Mouse (Mus musculus) telencephalon, adult 2 months (tissue): ENCODE measurements around the gene Ubiad1.

Experiments
- DNase-seq: peaks from one replicate; pipeline ENCODE4 v3.0.0-alpha.2; 2011; ENCODE audit warnings: low read depth, low spot score

Gene Ubiad1

DNA sequence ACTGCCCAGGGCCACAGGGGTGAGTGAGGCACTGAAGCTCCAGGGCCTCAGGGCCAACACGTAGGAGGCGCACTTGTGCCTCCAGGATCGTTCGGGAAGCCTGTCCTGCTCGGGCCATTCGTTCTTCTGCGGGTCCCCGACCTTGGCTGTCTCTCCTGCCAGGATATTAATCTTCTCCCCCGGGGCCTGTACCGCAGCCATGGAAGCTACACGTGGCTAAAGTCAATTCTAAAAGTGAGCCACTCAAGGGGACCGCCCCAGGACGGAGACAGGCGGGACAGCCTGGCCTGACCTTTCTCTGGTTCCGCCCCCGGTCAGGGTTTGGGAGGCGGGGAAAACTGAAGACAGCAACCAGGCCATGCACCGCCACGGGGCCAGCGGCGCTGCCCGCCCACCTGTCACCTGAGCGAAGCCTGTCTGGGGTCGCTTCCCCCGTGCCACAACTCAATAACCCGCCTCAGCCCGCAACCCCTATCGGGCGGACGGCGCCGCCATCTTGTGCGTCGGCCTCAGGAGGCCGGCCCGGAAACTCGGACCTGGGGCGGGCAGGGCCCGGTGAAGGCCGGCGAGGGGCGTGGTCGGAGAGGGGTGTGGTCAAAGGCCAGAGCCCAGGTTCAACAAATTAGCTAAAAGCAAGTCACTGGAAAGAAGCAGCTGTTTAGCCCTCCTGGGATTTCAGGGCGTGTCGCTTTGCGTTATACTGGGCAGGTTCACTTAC, at the start of gene Ubiad1:
Gene Ubiad1, minus strand, starts transcription at position 522 of the 718 bp plus-strand sequence.
- no peak for DNase-seq

DNA sequence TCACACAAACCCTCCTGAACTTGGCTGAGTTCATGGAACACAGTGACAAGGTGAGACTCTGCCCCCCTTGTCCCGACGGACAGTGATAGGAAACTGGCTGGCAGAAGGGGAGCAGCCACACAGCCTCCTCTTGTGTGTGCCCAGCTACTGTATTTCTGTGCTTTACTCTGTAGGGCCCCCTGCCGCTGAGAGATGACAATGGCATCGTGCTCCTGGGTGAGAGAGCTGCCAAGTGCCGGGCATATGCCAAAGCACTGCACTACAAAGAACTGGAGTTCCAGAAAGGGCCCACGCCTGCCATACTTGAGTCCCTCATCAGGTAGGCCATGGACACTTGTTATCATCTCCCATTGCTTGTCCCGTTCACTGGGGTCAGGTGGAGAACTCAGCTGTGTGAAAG, 46.9 kb upstream of the Ubiad1 start:
- DNase-seq, result no peak

DNA sequence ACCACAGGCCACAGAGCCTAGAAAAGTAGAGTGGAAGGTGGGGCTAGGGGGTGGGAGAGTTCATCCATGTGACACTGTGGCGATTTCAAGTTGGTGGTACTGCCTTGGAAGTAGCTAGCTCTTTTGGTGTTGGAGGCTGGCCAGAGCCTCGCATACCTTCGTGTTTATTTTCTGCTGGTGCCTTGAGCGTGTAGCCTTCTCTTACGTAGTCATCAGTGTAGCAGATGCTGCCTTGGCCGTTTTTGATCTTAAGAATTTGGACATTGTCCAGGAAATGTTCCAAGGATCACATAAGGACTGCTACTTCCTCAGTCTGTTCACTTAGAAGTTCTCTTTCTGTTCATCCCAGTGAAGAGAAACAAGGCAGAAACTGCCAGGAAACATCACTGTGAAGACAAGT, 45.9 kb upstream of the Ubiad1 start:
- DNase-seq, result no peak

DNA sequence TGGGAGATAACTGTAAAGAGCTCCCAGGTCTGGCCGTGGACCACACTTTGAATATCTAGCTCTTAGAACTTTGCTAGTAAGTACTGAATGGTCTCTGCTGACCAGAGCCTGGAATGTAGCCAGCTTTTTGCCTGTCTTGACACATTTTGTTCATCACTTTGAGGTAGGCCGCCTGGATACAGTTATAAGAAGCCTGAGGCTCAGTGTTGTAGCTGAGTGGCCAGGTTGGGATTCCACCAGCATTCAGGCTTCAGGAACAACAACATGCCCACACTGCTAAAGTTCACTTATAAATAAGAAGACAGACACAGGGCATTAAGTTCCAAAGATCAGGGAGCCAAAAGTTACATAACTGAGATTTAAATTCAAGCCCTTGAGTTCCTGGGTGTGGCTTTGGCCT, 43.3 kb upstream of the Ubiad1 start:
- no peak for DNase-seq

DNA sequence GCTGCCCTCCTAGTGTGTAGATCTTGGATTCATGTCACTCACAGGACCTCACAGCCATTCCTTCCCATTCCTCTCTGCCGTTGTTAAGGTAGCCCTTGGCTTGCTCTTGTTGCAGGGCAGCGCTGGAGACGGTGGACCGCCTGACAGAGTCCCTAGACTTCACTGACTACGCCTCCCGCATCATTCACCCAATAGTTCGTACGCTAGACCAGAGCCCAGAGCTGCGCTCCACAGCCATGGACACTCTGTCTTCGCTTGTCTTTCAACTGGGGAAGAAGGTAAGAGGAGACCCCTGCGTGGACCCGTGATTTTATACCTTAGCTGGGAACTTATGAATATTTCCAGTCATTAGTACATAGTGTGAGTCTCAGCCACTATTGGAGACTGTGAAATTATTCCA, 39.9 kb upstream of the Ubiad1 start:
- DNase-seq, result no peak

DNA sequence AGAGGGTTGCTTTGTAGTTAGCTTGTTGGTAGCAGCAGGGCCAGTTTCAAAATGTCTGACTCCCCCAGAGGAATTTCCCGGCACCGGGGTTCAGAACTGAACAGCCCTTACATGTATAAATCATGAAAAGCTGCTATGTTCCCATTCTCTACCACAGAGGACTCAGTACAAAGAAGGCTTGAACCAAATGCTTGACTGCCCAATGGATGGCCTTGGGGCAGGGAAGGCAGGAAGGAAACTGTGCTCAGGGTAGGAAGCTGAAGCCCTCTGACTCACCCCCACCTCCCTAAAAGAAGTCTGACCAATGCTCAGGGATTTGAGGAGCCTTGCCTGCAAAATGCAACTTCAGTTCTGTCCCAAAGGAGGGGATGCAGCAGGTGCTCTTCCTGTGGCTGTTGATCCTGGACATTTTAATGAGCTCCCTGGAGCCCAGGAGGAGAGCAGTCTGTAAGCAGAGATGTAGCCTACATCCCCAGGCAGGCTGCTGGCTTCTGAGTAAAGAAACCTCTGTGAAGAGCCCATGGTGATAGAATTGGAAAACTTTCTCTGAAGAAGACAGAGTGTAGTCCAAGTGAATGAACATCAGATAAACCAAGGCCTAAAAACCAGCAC, 37.1 kb upstream of the Ubiad1 start:
- no peak for DNase-seq

DNA sequence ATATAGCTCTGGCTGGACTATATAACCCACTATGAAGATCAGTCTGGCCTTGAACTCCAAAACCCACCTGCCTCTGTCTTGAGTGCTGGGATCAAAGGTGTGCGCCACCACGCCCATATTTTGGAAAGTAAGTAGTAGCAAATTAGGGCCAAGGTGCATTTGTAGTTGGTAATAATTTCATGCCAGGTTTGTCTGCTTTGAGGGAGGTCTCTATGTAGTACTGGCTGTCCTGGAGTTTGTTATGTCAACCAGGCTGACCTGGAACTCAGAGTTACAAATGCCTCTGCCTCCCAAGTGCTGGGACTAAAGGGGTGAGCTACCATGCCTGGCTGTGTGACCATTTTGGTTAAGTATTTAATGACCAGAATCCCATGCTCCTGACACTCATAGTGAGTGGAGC, 35.7 kb upstream of the Ubiad1 start:
- DNase-seq, result no peak

DNA sequence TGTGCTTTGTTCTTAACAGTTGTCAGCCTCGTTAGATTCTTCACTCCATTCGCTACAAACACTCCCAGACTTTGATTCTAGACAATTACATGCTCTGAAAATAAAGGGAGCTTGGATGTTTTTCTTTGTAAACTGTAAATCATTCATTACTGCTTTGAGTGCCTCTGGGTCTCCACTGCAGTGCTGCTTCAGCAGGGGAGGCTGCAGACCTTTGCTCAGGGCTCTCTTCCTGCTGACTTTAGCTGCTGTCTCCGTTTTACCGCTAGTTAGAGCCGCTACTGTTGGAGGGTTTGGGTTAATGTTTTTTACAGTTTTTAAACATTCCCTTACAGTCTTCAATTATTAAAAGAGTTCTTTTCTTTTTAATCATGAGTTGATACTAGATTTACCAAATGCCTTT, 28.9 kb upstream of the Ubiad1 start:
- DNase-seq, result no peak

DNA sequence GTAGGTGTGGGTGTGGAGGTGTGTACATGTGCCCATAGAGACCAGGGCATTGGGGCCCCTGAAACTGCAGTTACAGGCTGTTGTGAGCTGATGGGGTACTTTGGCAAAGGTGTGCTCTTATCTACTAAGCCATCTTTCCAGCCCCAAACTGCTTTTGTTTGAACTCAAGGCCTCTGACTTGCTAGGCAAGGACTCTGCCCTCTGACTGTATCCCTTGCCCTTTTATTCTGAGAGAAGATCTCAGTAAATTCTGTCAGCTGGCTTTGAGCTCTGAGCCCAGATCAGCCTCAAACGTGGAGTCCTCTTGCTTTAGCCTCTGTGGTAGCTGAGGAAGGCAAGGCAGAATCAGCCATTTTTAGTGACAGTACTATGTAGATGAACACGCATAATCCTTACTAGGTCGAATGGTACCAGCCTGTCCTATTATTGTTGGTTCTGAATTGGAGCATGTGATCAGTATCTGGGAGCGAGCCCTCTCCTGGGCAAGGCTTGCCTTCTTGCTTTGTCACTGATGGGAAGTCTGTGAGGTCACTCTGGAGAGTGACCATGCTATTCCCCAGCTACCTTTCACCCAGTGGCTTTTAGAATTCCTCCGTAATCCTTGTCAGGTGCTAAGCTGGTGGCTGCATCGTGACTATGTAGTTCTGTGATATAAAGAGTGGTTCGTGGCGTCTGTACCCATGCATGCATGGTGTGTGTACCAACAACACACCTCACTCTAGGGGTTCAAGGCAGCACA, 28.0 kb upstream of the Ubiad1 start:
- DNase-seq, result no peak

DNA sequence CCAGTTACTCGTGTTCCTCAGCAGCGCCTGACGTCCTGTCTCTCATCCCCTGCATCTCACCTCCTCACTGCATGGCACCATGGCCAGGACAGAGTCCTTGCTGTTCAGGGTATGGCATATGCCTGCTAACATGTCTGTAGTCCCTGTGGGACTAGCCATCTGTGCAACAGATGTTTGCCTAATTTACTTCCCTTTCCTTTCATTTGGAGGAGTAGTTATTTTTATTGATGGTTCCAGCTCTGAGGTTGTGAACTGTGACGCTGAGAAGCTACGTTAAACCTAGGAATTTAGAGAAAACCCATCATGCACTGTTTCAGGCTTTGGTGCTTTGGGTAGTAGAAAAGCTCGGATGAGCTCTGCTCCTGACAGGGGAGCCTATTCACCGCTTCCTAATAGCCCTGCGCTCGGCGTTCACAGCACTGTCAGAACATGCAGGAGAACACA, 26.8 kb upstream of the Ubiad1 start:
- no peak for DNase-seq

DNA sequence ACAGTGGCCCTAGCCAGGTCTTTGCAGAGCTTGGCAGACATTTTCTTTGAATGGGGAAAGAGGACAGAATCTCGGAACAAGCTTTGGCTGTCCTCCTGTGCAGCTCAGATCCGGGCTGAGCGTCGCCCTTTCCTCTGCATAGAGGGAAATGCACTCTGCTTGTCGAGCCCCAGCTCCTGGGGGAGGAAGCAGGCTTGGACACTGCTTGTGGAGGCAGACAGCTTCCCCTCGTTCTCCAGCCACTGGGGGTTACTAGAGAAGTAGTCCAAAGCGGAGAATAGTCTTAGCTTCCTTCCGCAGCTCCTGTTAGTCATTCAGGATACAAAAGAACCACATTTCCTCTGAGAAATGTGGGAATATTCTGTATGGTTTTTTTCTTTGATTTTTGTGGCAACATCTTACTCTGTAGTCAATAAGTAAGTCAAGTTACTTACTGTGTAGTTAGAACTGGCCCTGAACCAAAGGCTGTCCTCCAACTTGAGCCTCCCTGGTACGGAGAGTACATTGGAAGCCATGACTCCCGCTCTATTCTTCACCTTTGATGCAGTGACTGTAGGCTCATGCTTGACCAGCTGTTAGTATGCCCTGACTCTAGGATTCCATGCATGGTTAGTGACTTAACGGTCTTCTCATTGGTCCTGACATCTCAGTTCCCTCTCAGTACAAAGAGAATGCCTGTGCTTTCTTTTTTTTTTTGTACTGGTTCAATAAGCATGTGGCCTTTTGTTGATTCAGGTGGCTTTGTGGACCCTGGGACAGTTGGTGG, 25.1 kb upstream of the Ubiad1 start:
- DNase-seq, result no peak

DNA sequence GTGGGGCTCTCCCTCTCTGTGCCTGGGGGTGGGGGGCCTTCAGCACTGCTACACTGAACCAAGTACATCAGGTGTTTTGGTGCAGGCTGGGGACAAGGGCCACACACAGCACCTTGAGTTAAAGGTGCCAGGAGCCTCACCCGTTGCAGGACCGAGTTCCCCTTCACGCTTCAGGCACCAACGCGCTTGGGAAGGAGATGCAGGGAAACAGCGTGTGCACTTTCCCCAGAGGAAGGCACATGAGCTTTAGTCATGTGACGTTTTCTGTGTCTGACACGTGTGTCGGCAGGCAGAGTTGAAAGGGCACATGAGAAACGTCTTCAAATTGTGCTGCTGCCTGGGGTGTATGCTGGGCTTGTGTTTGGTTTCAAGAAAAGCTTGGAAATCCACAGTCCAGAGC, 23.8 kb upstream of the Ubiad1 start:
- DNase-seq, result no peak

DNA sequence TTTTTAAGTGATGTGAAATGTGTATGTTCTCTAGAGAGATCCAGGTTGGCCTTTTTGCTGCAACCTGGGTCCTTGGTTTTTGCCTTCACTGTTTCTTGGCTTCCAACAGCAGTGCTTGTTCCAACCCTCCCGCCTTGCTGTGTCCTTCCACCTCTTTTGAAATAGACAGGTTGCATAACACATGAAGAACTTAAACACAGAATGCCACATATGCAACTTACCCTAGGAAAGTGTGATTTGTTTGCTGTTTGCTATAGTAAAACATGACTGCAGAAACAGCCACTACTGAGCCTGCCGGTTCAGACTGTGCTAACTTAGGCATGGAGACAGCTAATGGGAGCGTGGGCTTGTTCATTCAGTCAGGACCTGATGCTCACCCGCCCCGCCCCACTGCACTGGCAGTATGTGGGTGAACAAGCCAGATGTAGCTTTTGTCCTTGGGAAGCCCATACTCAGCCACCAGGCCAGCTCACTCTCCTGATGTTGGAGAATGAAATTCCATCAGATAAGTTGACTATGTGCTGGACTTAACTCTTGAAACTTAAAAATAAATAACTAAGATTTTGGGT, 22.0 kb upstream of the Ubiad1 start:
- no peak for DNase-seq

DNA sequence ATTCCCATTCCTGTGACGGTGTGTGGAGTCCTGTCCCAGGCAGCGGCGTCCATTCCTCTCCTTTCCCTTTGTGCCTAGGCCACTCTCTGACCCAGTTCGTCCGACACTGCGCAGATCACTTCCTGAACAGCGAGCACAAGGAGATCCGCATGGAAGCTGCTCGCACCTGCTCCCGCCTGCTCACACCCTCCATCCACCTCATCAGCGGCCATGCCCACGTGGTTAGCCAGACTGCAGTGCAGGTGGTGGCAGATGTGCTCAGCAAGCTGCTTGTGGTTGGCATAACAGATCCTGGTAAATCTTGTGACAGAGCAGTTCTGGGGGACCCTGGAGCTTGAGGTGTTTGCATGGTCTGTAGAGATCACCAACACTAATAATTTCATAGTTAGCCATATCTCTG, 20.3 kb upstream of the Ubiad1 start:
- no peak for DNase-seq

DNA sequence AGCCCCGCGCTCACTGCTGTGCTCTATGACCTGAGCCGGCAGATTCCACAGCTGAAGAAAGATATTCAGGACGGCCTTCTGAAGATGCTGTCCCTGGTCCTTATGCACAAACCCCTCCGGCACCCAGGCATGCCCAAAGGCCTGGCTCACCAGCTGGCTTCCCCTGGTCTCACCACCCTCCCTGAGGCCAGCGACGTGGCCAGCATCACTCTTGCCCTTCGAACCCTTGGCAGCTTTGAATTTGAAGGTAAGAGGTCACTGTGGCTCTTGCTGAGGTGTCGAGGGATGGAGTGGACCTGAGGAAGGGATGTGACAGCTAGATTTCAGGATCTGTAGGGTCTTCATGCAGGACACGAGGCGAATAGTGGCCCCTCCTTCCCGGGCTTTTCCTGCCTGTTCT, 19.7 kb upstream of the Ubiad1 start:
- DNase-seq, result no peak

DNA sequence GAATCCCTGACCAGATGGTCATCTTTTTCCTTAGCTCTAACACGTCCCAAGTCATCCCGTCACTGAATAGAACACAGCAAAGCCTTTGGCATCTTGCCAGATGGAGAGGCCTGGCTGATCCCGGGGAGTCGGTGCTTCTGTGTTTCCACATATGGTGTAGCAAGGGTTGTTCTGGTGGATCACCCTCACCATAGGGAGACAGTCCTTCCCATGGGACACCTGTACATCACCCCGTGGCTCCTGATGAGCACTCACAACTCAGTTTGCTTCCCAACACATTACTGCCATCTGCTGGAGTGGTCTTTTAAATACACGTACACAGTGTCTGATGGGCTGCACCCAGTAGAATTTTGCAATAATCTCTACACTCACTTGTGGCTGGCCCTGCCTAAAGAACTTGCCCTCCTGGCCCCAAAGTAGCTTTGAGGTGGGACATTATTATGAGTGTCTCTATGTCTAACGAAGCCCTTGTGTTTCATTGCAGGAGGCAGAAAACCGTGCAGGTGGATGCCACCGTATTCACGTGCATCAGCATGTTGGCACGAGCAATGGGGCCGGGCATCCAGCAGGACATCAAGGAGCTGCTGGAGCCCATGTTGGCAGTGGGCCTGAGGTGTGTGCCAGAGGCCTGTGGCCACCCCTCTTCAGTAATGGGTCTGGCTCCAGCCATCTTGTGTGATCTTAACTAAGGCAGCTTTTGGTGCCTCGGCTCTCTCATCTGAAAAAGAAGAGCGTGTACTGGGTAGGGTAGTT, 18.8 kb upstream of the Ubiad1 start:
- no peak for DNase-seq

DNA sequence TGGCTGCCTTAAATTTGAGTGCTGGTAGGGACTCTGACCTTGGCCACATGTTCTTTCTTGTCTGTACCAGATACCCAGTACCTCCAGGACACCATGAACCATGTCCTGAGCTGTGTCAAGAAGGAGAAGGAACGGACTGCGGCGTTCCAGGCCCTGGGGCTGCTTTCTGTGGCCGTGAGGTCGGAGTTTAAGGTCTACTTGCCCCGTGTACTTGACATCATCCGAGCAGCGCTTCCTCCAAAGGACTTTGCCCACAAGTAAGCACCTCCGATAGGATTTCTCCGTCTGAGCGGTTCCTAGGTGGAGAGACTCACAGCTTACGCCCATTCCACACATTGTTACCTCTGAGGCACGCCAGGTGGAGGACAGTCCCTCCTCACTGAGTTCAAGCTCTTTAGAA, 18.1 kb upstream of the Ubiad1 start:
- no peak for DNase-seq

DNA sequence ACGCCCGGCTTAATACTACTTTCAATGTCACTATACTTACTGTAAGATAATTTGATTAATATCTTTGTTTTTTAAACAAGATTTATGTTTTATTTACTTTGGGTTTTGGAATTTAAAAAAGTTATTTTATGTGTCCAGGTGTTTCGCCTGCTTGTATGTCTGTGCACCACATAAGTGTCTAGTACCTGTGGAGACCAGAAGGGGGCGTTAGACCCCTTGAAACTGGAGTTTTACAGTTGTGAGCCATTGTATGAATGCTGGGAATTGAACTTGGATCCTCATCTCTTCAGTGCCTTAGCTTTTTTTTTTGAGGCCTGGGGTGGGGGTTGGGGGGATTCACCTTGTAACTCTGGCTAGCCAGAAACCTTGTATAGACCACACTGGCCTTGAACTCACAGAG, 17.2 kb upstream of the Ubiad1 start:
- DNase-seq, result no peak

DNA sequence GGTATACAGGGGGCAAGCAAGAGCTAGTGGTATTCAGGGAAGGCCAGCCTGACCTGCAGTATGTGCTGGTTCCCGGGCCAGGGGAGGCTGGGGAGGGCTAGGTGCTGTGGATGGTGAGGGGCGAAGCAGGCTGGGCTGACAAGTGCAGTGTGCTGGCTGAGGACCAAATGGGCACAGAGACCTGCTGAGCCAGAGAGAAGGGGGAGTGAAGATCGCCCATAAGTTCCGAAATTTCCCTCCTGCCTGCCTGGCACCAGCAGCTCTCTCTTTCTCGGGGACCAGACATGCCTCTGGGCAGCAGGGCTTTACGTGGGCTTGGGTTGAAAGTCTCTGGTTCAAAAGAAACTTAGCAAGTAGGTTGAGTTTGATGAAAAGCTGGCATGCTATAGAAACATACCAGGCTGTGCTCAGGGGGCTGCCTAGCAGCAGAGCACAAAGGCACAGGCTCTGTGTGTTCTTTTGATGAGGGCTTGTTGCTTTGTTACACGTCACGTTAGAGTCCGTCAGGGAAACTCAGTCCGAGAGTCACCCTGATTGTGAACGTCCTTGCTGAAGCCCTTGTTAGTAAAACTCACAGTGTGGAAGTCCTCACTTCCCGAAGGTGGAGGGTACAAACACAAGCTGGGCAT, 16.2 kb upstream of the Ubiad1 start:
- DNase-seq, result no peak

DNA sequence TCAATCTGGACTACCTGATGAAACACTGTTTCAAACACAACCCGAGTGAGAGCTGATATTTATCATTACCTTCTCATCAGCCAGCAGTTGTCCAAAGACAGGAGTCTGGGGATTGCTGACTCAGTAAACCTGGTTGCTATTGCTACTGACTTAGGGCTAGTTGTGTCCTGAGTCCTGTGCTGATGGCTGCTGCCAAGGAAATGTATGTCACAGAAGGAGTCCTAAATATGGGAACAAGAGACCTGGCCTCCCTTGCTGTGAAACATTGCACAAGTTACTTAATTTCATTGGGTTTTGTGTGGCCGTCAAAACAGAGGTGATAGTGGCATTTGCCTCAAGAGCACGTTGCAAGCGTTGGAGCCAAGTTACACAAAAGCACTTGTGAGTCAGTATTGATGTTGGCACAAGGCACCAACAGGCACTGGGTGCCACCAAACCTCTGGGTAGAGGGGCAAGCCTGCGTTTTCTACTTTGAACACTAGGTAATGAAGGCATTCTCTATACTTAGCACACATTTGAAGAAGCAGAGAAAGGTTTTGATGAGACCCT, 11.0 kb upstream of the Ubiad1 start:
- no peak for DNase-seq
